Mouse (Mus musculus) midbrain, embryonic 12.5 days (tissue): ENCODE results near the gene Ctdspl. TPM values are rescaled to one million over a fixed set of nuclear protein-coding genes. Genes with fewer than 3 reads are reported as not detected.

Source experiments
- ATAC-seq: fragments of 200-750 bp; cut with Nextera tagmentation; 2 replicates; pipeline ENCODE4 v1.8.0; 2017; ENCODE audit warnings: low read depth, moderate TSS enrichment, moderate library complexity; ENCODE audit not compliant: low FRiP score
- H3K27ac ChIP-seq: fragments of 300-500 bp; sonication (generic); replicated peaks from 2 replicates; pipeline ENCODE4 v1.5.1; 2016; ENCODE audit warnings: mild to moderate bottlenecking
- H3K27me3 ChIP-seq: fragments of 300-500 bp; sonication (generic); 2 replicates; pipeline ENCODE4 v1.6.1; 2016; ENCODE audit warnings: mild to moderate bottlenecking
- H3K36me3 ChIP-seq: fragments of 300-500 bp; sonication (generic); 2 replicates; pipeline ENCODE4 v1.6.1; 2016
- H3K4me1 ChIP-seq: fragments of 300-500 bp; sonication (generic); 2 replicates; pipeline ENCODE4 v1.6.1; 2016
- H3K4me2 ChIP-seq: fragments of 300-500 bp; sonication (generic); replicated peaks from 2 replicates; pipeline ENCODE4 v1.6.1; 2016; ENCODE audit warnings: mild to moderate bottlenecking, moderate library complexity
- H3K4me3 ChIP-seq: fragments of 300-500 bp; sonication (generic); 2 replicates; pipeline ENCODE4 v1.5.1; 2016; ENCODE audit warnings: mild to moderate bottlenecking
- H3K9ac ChIP-seq: fragments of 300-500 bp; sonication (generic); replicated peaks from 2 replicates; pipeline ENCODE4 v1.6.1; 2016; ENCODE audit warnings: mild to moderate bottlenecking, moderate library complexity
- H3K9me3 ChIP-seq: fragments of 300-500 bp; sonication (generic); 2 replicates; pipeline ENCODE4 v1.6.1; 2016; ENCODE audit warnings: mild to moderate bottlenecking
- WGBS: fragments of 180-500 bp; shearing (Covaris S2); methylation state at CpG from one replicate; pipeline ENCODE4 v1.1.7; 2016; 5-methylcytosine and 5-hydroxymethylcytosine counted together
- polyA plus RNA-seq: library from polyadenylated mRNA; unstranded; fragments of >200 nt; fragmentation: Nextera tagmentation; extraction: Ambion mirVana; gene quantifications from 2 replicates; pipeline ENCODE4 v1.2.1, GENCODE M21; 2016

Gene Ctdspl
- polyA plus RNA-seq, 1 experiment from 2014 or later = 6.3 TPM

GRCm38 (mm10) chr9:119082039-119082438, 155.8 kb downstream of the Ctdspl start:
- Histone ChIP-seq H3K27ac (peak overlapping the region; percentile 87), H3K9ac (0 out of 2 replicates have a peak overlapping the region, but pooled peaks have one; percentile 11), H3K9me3 (no peaks in the 10 kb centered on the region), H3K4me3 (no peak overlapping the region), H3K4me1 (peaks cover 26% of the 10 kb centered on the region), H3K27me3 (peaks cover 6% of the 10 kb centered on the region; the same call in 1 of the 2 replicates), H3K36me3 (peaks cover 10% of the 10 kb centered on the region; the same call in 1 of the 2 replicates), H3K4me2 (0 out of 2 replicates have a peak overlapping the region, but pooled peaks have one; percentile 7)
- WGBS = under 1% methylated on average over 8 of the region's 8 CpGs
- ATAC-seq = peak; percentile 91

GRCm38 (mm10) chr9:119082656-119083430, 156.6 kb downstream of the Ctdspl start:
- H3K4me2 ChIP-seq = no peak overlapping the region
- H3K4me3 ChIP-seq = no peak overlapping the region
- H3K9ac ChIP-seq = no peak overlapping the region

GRCm38 (mm10) chr9:119083966-119084365, 157.7 kb downstream of the Ctdspl start:
- Histone ChIP-seq H3K4me3 (no peak overlapping the region), H3K9me3 (no peaks in the 10 kb centered on the region), H3K4me2 (no peak overlapping the region), H3K4me1 (peaks cover 35% of the 10 kb centered on the region), H3K9ac (no peak overlapping the region), H3K36me3 (0 out of 2 replicates have a peak, but pooled peaks cover 4% of the 10 kb centered on the region), H3K27ac (no peak overlapping the region), H3K27me3 (peaks cover 22% of the 10 kb centered on the region)
- no peak for ATAC-seq
- 77% methylated on average over 10 of the region's 10 CpGs for WGBS

More at GRCm38 (mm10) chr9:119082656-119083430, 156.6 kb downstream of the Ctdspl start:
- Histone ChIP-seq H3K36me3 (peaks cover 8% of the 10 kb centered on the region; the same call in 1 of the 2 replicates), H3K27me3 (peaks cover 13% of the 10 kb centered on the region; the same call in 1 of the 2 replicates), H3K9me3 (no peaks in the 10 kb centered on the region), H3K4me1 (peaks cover 27% of the 10 kb centered on the region), H3K27ac (peak overlapping the region; percentile 87)
- 65% methylated on average over 7 of the region's 7 CpGs for WGBS
- ATAC-seq = peak; percentile 38; the same call in 1 of the 2 replicates

- Histone ChIP-seq H3K36me3 (0 out of 2 replicates have a peak, but pooled peaks cover 4% of the 10 kb centered on the region), H3K4me3 (no peak overlapping the region), H3K4me2 (no peak overlapping the region), H3K9ac (no peak overlapping the region), H3K9me3 (no peaks in the 10 kb centered on the region), H3K27ac (no peak overlapping the region), H3K27me3 (peaks cover 37% of the 10 kb centered on the region), H3K4me1 (peaks cover 36% of the 10 kb centered on the region)
- ATAC-seq = no peak
- 39% methylated on average over 1 of the region's 1 CpGs for WGBS
Observed at GRCm38 (mm10) chr9:119086451-119086850, 160.2 kb downstream of the Ctdspl start.

- 89% methylated on average over 5 of the region's 5 CpGs for WGBS
- Histone ChIP-seq H3K27me3 (peaks cover 46% of the 10 kb centered on the region), H3K4me1 (peaks cover 36% of the 10 kb centered on the region), H3K36me3 (0 out of 2 replicates have a peak, but pooled peaks cover 4% of the 10 kb centered on the region), H3K27ac (no peak overlapping the region), H3K9me3 (no peaks in the 10 kb centered on the region), H3K4me2 (0 out of 2 replicates have a peak overlapping the region, but pooled peaks have one; percentile 44), H3K9ac (no peak overlapping the region), H3K4me3 (no peak overlapping the region; the same call in 1 of the 2 replicates)
- no peak for ATAC-seq
Observed at GRCm38 (mm10) chr9:119087309-119087708, 161.1 kb downstream of the Ctdspl start.

GRCm38 (mm10) chr9:119088148-119088801, 162.0 kb downstream of the Ctdspl start:
- Histone ChIP-seq H3K9me3 (no peaks in the 10 kb centered on the region), H3K4me2 (peak overlapping the region; percentile 44), H3K9ac (no peak overlapping the region), H3K4me3 (peak overlapping the region; percentile 24), H3K36me3 (0 out of 2 replicates have a peak, but pooled peaks cover 4% of the 10 kb centered on the region), H3K27me3 (peaks cover 55% of the 10 kb centered on the region), H3K4me1 (peaks cover 40% of the 10 kb centered on the region), H3K27ac (no peak overlapping the region)
- WGBS = under 1% methylated on average over 24 of the region's 24 CpGs
- ATAC-seq = peak; percentile 53

GRCm38 (mm10) chr9:119089437-119089836, 163.2 kb downstream of the Ctdspl start:
- Histone ChIP-seq H3K4me1 (peaks cover 44% of the 10 kb centered on the region), H3K27me3 (peaks cover 67% of the 10 kb centered on the region), H3K9me3 (no peaks in the 10 kb centered on the region), H3K9ac (no peak overlapping the region), H3K36me3 (no peaks in the 10 kb centered on the region), H3K4me2 (no peak overlapping the region), H3K27ac (no peak overlapping the region), H3K4me3 (no peak overlapping the region)
- WGBS = 75% methylated on average over 7 of the region's 7 CpGs
- ATAC-seq = no peak

- no peak overlapping the region for H3K4me3 ChIP-seq
- H3K4me1 ChIP-seq = peaks cover 44% of the 10 kb centered on the region
- H3K36me3 ChIP-seq = no peaks in the 10 kb centered on the region
- H3K9ac ChIP-seq = no peak overlapping the region
- H3K27me3 ChIP-seq = peaks cover 77% of the 10 kb centered on the region
- no peaks in the 10 kb centered on the region for H3K9me3 ChIP-seq
- WGBS = 91% methylated on average over 5 of the region's 5 CpGs
- ATAC-seq = no peak
- no peak overlapping the region for H3K4me2 ChIP-seq
- H3K27ac ChIP-seq = no peak overlapping the region
Observed at GRCm38 (mm10) chr9:119090462-119090861, 164.2 kb downstream of the Ctdspl start.

- Histone ChIP-seq H3K4me2 (peak overlapping the region; percentile 70), H3K27ac (no peak overlapping the region), H3K36me3 (no peaks in the 10 kb centered on the region), H3K4me3 (peak overlapping the region; percentile 55), H3K4me1 (peaks cover 33% of the 10 kb centered on the region), H3K27me3 (peaks cover 78% of the 10 kb centered on the region), H3K9ac (no peak overlapping the region), H3K9me3 (no peaks in the 10 kb centered on the region)
- 62% methylated on average over 12 of the region's 12 CpGs for WGBS
- no peak for ATAC-seq
Observed at GRCm38 (mm10) chr9:119091581-119092310, 165.5 kb downstream of the Ctdspl start.

GRCm38 (mm10) chr9:119092473-119093418, 166.5 kb downstream of the Ctdspl start:
- H3K4me3 ChIP-seq = peak overlapping the region; percentile 55
- H3K4me1 ChIP-seq = peaks cover 32% of the 10 kb centered on the region
- peaks cover 69% of the 10 kb centered on the region for H3K27me3 ChIP-seq
- no peak overlapping the region for H3K27ac ChIP-seq
- peak overlapping the region; percentile 64 for H3K9ac ChIP-seq
- H3K4me2 ChIP-seq = peak overlapping the region; percentile 70
- H3K9me3 ChIP-seq = no peaks in the 10 kb centered on the region
- H3K36me3 ChIP-seq = no peaks in the 10 kb centered on the region
- ATAC-seq = no peak
- 2% methylated on average over 45 of the region's 45 CpGs for WGBS
